Mouse (Mus musculus): Measurements from ENCODE around the gene Vmn2r93.

Gene Vmn2r93

DNA sequence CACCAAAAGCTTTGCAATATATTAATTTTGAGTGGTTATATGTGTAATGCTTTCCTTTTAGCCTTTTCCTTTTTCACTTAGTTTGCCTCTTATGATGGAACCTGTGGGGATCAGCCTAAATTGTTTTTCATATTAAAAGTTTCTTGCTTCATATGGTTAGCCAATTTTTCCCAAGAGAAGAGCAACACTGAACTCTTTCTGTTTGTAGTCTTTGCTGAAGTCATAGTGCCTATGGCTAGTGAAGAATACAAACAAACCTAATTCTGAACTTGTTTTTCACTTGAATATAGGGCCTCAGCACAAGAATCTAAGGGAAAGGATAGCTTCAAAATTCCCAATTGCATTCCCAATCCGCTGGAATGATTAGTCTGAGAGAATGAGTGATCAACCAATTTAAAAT is at the start of gene Vmn2r93:
Vmn2r93 (plus strand) TSS at position 301 of the 400 bp plus-strand sequence.
- DNase-seq, result no peak

- DNase-seq, result no peak
Observed at GRCm38 (mm10) chr17:18277656-18278055, 20.2 kb upstream of the Vmn2r93 start, which contains the start of gene Vmn2r94. TSS of gene Vmn2r94 (minus strand) at chr17:18277756.

GRCm38 (mm10) chr17:18323031-18323430 is 25.1 kb downstream of the Vmn2r93 start:
- no peak for DNase-seq

DNA sequence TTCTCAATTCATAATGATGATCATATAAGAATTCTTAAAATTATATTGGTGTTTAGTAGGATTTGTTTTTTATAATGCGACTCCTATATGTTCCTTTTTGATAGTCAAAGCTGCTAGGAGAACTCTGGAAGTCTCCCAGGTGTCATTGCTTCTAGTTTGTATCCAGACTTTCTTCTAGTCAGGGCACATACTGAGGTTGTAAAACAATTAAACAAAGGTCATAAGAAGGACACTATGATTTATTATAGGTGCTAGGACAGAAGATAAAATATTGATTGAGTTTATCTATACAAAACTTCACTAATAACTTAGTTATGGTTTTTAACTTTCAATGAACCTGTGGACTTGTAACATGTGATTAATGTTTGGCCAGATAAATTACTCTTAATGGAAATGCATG is 62.1 kb downstream of the Vmn2r93 start:
- DNase-seq, result no peak

DNA sequence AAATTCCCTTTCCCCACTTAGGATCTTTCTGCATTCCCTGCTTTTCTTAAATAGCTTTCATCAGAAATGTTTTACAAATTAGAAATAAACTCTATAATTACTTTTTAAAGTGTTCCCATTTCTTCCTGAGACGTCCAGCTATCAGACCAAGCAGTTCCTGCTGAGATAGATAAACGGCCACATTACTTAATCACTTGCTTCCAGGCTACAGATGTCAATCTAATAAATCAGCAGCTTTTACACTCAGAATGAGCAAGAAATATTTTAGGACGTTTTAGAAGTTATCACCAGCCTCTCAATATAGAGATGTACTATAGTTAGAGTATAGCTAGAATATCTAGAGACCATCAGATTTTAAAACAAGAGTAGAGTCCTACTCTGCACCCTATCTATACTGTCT is 62.7 kb downstream of the Vmn2r93 start:
- DNase-seq, result no peak
